Mouse (Mus musculus): ENCODE measurements around the gene Smarcb1. TPM values are rescaled to one million over a fixed set of nuclear protein-coding genes. Genes with fewer than 3 reads are reported as not detected.
A peak's percentile ranks its signal among the peaks of the same experiment; 100 is the strongest.
"Not testable (repeated sequence)": the region's sequence is repeated elsewhere in the genome, so short reads cannot be mapped to it uniquely, and the experiment has no call there.

Smarcb1 gene
- polyA plus RNA-seq, 1 experiment from 2014 or later = 336 TPM

DNA sequence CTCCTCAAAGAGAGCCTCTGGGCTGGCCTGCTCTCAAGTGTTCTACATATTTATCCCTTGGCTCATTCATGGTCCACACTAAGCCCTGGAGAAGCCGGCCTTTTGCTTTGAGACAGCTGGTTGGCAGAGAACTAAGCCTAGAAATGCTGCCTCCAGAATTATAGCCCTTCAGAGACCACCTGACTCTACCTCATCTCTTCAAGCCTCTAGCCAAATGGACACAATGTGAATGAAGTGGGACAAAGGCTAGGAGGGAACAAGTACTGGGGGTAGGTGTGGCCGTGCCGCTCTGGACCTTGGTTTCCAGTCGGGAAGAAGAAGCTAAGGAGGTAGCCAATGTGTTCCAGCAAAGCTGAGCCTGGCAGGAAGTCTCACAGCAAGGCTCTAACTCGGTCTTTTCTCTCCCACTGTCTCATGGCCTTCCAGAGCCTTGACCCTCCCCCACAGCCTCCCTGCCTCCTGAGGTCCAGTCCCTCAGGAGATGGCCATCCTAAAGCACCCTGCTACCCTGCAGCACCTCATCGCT lies 23.3 kb downstream of the Smarcb1 start:
- H3K27ac ChIP-seq = no peak overlapping the region
- H3K9me3 ChIP-seq (replicated peaks) = no peaks in the 10 kb centered on the region
- 83% methylated on average over 6 of the region's 6 CpGs for WGBS
- no peak overlapping the region for H3K9ac ChIP-seq
- no peak overlapping the region for H3K4me3 ChIP-seq
- H3K36me3 ChIP-seq (ENCODE audit: poor library complexity, severe bottlenecking) = peaks cover 93% of the 10 kb centered on the region
- H3K4me2 ChIP-seq = no peak overlapping the region
- ATAC-seq = no peak
- no peaks in the 10 kb centered on the region for H3K27me3 ChIP-seq
- peaks cover 6% of the 10 kb centered on the region for H3K4me1 ChIP-seq

GRCm38 (mm10) chr10:75897373-75897772 lies 24.0 kb downstream of the Smarcb1 start:
- ATAC-seq = no peak
- Histone ChIP-seq H3K36me3 (ENCODE audit: poor library complexity, severe bottlenecking) (peaks cover 86% of the 10 kb centered on the region), H3K4me3 (no peak overlapping the region), H3K9me3 (replicated peaks) (no peaks in the 10 kb centered on the region), H3K27me3 (no peaks in the 10 kb centered on the region), H3K4me1 (peaks cover 6% of the 10 kb centered on the region), H3K9ac (no peak overlapping the region), H3K4me2 (no peak overlapping the region), H3K27ac (no peak overlapping the region)
- 41% methylated on average over 6 of the region's 6 CpGs for WGBS

GRCm38 (mm10) chr10:75896208-75896607 lies 25.2 kb downstream of the Smarcb1 start:
- Histone ChIP-seq H3K36me3 (ENCODE audit: poor library complexity, severe bottlenecking) (peaks cover 74% of the 10 kb centered on the region), H3K4me2 (no peak overlapping the region), H3K27ac (no peak overlapping the region), H3K4me3 (no peak overlapping the region), H3K9ac (no peak overlapping the region), H3K27me3 (no peaks in the 10 kb centered on the region), H3K9me3 (replicated peaks) (no peaks in the 10 kb centered on the region), H3K4me1 (peaks cover 6% of the 10 kb centered on the region)
- no peak for ATAC-seq
- 89% methylated on average over 1 of the region's 1 CpGs for WGBS

DNA sequence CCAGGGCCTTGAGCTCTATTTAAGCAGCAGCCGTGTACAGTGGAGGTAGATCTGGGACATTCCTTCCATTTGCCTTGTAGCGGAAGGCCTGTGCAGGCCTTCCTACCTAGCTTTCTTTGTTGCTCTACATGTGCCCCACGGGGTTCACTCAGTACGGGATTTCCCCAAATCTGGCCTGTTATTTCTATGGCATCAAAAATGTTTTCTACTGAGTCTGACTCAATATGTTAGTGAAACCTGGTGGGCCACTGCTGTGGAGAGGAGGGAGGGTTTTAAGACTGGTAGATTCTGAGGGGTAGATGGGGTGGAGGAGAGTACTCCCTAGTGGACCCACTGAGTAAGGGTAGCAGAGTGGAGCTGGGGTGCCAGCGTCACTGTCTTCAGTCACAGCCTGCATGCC lies 25.7 kb downstream of the Smarcb1 start:
- Histone ChIP-seq H3K9me3 (replicated peaks) (no peaks in the 10 kb centered on the region), H3K27ac (no peak overlapping the region), H3K36me3 (ENCODE audit: poor library complexity, severe bottlenecking) (peaks cover 69% of the 10 kb centered on the region), H3K4me3 (no peak overlapping the region), H3K9ac (no peak overlapping the region), H3K4me2 (no peak overlapping the region), H3K27me3 (no peaks in the 10 kb centered on the region), H3K4me1 (peaks cover 6% of the 10 kb centered on the region)
- WGBS = 91% methylated on average over 5 of the region's 5 CpGs
- no peak for ATAC-seq

GRCm38 (mm10) chr10:75894601-75895000 lies 26.8 kb downstream of the Smarcb1 start:
- Histone ChIP-seq H3K4me2 (no peak overlapping the region), H3K27ac (no peak overlapping the region), H3K36me3 (ENCODE audit: poor library complexity, severe bottlenecking) (peaks cover 60% of the 10 kb centered on the region), H3K27me3 (no peaks in the 10 kb centered on the region), H3K4me3 (no peak overlapping the region), H3K9ac (no peak overlapping the region), H3K9me3 (replicated peaks) (no peaks in the 10 kb centered on the region), H3K4me1 (peaks cover 6% of the 10 kb centered on the region)
- WGBS = 76% methylated on average over 6 of the region's 6 CpGs
- no peak for ATAC-seq

DNA sequence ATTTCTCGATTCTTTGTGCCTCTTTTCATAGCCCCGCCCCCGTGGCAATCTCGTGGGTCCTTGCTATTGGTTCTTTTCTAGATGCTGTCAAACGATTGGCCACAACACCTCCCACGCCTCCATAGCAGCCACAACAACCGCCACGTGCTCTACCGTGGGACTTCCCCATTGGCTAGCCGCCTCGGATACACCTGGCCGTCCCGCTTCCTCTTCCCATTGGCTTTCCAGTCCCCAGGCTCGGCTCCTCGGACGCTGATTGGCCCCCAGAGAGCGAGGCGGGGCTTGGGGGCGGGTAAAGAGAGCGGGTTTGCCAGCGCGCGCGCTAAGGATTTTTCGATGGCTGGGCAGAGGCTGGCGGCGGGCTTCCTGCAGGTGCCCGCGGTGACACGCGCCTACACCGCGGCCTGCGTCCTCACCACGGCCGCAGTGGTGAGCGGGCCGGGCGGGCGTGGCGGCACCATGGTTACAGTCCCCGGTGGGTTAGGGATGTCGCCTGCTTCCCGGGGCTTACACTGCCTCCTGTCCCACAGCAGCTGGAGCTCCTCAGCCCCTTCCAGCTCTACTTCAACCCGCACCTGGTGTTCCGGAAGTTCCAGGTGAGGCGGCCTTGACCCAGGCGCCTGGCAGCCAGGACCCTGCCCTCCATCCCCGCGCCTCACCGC lies 28.2 kb downstream of the Smarcb1 start, which contains the start of gene Derl3:
TSS of gene Derl3 (plus strand) at position 325 of the 662 bp plus-strand sequence.
- Histone ChIP-seq H3K4me3 (peak within 1 kb of the TSS; percentile 43), H3K27me3 (no peaks in the 10 kb centered on the region), H3K27ac (no peak within 1 kb of the TSS; the same call in 1 of the 2 replicates), H3K9me3 (replicated peaks) (no peaks in the 10 kb centered on the region), H3K36me3 (ENCODE audit: poor library complexity, severe bottlenecking) (peaks cover 47% of the 10 kb centered on the region), H3K9ac (peak within 1 kb of the TSS; percentile 63), H3K4me2 (peak within 1 kb of the TSS; percentile 92), H3K4me1 (peaks cover 6% of the 10 kb centered on the region)
- ATAC-seq = peak; percentile 99
- WGBS = 2% methylated on average over 47 of the region's 51 CpGs

DNA sequence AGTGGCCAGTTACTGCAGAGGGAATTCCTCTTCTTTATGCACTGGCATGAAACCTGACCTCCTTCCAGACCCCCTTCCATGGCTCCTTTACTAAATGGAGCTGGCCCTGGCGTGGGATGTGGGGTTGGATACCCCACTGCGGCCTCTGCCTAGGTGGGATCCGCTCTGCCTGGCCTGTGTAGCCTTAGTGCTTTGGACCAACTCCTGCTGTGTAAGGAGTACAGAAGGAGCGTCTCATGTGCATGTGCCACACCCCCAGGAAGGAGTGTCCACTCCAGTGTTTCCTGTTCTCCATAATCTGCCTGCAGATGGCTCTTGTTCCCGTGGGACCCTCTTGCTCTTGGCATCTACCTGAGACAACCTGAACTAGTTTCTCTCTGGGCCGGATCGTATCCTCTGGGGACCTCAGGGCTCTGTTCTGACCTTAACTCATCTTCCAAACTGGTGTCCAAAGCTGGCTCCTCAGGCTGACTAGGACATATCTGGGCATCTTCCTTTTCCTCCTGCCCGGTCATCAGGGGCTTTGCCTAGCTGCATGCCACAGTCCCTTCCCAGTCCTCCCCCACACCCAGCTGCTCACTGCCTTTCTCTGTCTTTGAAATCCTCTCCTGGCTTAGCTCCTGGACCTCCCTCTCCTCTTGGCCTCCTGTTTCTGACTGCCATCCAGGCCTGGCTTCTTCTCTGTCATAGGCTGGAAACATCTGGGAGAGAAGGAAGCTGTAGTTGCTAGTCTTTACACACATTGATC lies 31.8 kb downstream of the Smarcb1 start:
- ATAC-seq = no peak
- WGBS = 53% methylated on average over 8 of the region's 8 CpGs
- Histone ChIP-seq H3K4me2 (no peak overlapping the region), H3K9me3 (replicated peaks) (no peaks in the 10 kb centered on the region), H3K4me1 (peaks cover 6% of the 10 kb centered on the region), H3K9ac (no peak overlapping the region), H3K27me3 (no peaks in the 10 kb centered on the region), H3K36me3 (ENCODE audit: poor library complexity, severe bottlenecking) (peaks cover 11% of the 10 kb centered on the region; the same call in 1 of the 2 replicates), H3K27ac (no peak overlapping the region), H3K4me3 (no peak overlapping the region)

DNA sequence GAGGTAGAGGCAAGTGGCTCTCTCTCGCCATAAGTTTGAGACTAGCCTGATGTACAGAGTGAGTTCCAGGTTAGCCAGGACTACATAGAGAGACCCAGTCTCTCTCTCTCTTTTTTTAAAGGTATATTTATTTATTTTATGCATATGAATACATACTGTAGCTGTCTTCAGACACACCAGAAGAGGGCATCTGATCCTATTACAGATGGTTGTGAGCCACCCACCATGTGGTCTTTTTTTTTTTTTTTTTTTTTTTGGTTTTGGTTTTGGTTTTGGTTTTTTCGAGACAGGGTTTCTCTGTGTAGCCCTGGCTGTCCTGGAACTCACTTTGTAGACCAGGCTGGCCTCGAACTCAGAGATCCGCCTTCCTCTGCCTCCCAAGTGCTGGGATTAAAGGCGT lies 33.9 kb downstream of the Smarcb1 start:
- not testable (repeated sequence) for H3K27ac ChIP-seq; H3K4me3 ChIP-seq; ATAC-seq; H3K4me1 ChIP-seq; H3K27me3 ChIP-seq; H3K36me3 ChIP-seq (ENCODE audit: poor library complexity, severe bottlenecking); H3K9me3 ChIP-seq (replicated peaks); H3K4me2 ChIP-seq; H3K9ac ChIP-seq
- WGBS = 84% methylated on average over 5 of the region's 5 CpGs

DNA sequence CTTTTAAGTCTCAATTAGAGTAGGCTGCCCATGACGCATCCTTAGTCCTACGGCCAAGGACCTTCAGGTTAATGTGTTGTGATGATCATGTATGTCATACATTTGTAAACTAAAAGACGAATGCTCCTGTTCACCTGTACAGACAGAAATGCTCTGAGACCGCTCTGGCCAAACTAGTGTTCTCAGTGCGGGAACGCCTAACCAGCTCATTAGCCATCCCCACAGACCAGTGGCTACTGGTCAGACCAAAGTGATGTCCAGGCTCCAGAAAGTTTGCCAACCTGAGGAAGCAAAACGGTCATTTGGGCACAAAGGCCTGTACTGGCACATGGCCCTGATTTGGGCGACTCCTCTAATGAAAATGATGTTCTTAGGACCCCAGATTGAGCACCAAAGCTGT lies 36.7 kb downstream of the Smarcb1 start:
- no peaks in the 10 kb centered on the region for H3K9me3 ChIP-seq (replicated peaks)
- no peak overlapping the region for H3K9ac ChIP-seq
- ATAC-seq = no peak
- H3K4me2 ChIP-seq = no peak overlapping the region
- H3K4me3 ChIP-seq = no peak overlapping the region
- H3K4me1 ChIP-seq = peaks cover 25% of the 10 kb centered on the region
- H3K27ac ChIP-seq = no peak overlapping the region
- 97% methylated on average over 8 of the region's 8 CpGs for WGBS
- H3K36me3 ChIP-seq (ENCODE audit: poor library complexity, severe bottlenecking) = no peaks in the 10 kb centered on the region
- no peaks in the 10 kb centered on the region for H3K27me3 ChIP-seq

GRCm38 (mm10) chr10:75883232-75883552 lies 38.2 kb downstream of the Smarcb1 start:
- 2% methylated on average over 10 of the region's 10 CpGs for WGBS
- no peak overlapping the region for H3K4me3 ChIP-seq
- no peaks in the 10 kb centered on the region for H3K9me3 ChIP-seq (replicated peaks)
- no peak overlapping the region for H3K9ac ChIP-seq
- H3K36me3 ChIP-seq (ENCODE audit: poor library complexity, severe bottlenecking) = no peaks in the 10 kb centered on the region
- H3K4me1 ChIP-seq = peaks cover 25% of the 10 kb centered on the region
- no peaks in the 10 kb centered on the region for H3K27me3 ChIP-seq
- ATAC-seq = peak; percentile 67
- peak overlapping the region; percentile 41 for H3K4me2 ChIP-seq
- H3K27ac ChIP-seq = peak overlapping the region; percentile 54

DNA sequence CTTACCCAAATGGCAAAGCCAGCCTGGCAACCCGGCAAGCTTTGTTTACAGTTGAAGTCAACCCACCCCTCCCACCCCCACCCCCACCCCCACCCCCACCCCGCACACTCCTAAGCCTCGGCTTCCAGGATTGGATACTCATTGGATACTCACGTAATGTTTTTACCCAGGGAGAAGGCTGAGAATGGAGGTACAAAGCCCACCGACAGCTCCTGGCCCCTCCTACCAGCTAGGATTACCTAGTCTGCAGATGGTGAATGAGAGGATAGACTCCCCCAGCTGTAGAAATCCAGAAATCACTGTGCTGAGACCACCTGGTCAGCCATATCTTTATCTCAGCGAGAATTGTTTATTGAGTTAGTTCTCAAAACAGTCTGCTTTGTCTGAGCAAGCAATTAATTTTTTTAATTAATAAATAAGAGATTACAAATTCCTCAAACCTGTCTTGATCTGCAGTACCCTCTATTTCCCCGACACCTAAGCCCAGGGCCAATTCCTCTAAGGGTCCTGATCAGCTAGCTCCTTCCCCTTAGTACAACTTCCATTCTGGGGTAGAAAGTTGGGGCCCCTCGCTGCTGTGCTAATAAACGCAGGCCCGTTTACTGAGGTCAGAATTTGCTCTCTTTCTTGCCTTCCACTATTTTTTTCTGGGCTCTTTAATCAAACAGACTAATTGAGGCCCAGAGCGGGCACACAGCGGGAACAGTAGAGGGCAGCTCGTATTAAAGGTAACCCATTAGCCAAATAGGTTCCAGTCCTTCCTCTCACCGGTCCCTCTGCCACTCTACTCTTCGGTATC lies 38.8 kb downstream of the Smarcb1 start:
- H3K9me3 ChIP-seq (replicated peaks) = no peaks in the 10 kb centered on the region
- peak overlapping the region; percentile 41 for H3K4me2 ChIP-seq
- peaks cover 25% of the 10 kb centered on the region for H3K4me1 ChIP-seq
- H3K4me3 ChIP-seq = no peak overlapping the region
- no peaks in the 10 kb centered on the region for H3K27me3 ChIP-seq
- H3K9ac ChIP-seq = no peak overlapping the region
- ATAC-seq = 0 out of 2 replicates have a peak, but pooled peaks have one; percentile 23
- H3K27ac ChIP-seq = peak overlapping the region; percentile 54
- H3K36me3 ChIP-seq (ENCODE audit: poor library complexity, severe bottlenecking) = no peaks in the 10 kb centered on the region
- 3% methylated on average over 15 of the region's 15 CpGs for WGBS

All from forebrain, embryonic 13.5 days (tissue).